Mouse (Mus musculus): Measurements from ENCODE around the gene Slc17a9. TPM values are rescaled to one million over a fixed set of nuclear protein-coding genes. Genes with fewer than 3 reads are reported as not detected.

Gene Slc17a9
- 1 to 10 TPM in 1 of 4 experiments, under 1 TPM in 3; 0.29 to 1.0 (median 0.71) TPM for total RNA-seq (2022)

DNA sequence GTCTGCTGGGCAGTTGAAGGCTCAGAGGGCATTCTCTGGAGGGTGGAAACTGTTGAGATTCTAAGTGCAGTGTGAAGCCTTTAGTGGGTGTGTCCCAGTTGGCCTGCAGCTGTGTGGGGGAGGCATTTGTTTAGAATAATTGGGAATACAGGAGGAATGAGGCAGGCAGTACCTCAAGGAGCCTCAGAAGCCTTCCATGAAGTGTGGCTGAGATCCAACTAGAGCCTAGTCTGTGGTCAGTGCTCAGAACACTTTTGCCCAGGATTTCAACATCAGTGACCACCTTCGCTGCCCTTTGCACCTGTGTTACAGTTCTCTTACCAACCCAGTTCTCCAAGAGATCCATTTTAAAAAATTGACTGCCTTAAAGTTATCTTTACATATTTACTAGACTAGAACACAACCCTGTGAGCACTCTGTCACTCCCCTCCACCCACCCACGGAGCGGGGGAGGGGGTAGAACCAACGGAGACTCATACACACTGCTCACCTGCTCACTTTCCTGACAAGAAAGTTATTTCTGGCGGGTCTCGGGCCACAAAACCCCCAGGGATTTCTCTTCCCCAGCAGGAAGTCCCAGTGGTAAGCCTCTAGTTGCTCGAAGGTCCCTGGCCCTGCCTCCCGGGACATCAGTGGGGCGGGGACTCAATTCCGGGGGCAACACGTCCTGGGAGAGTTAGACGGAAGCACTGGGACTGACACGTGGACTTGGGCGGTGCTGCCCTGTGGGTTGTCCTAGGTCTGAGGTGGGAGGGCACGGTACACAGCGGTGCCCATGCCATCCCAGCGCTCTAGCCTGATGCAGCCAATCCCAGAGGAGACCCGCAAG, at the start of gene Slc17a9:
Gene Slc17a9 (plus strand): TSS at position 679 of the 829 bp plus-strand sequence.
- DNase-seq (ENCODE audit: low spot score in 2 of 2), result no peak

DNA sequence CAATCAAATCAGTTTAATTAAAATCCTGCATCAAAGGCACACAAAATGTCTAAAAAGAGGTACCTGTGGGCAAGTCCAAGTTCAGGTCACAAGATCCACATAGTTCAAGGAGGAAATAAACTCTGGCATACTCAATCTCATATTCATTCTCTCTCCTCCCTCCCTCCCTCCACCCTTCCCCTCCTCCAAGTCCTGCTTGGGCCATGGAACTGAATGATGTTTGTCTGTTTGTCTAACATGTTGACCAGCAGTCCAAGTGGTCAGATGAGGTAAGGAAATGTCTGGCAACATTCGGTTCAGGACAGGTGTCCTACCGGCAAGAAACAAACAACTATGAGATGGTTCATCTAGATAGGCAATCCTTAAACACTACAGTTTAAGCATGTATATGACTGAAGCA, 48.4 kb upstream of the Slc17a9 start:
- no peak for DNase-seq (ENCODE audit: low spot score in 2 of 2)

DNA sequence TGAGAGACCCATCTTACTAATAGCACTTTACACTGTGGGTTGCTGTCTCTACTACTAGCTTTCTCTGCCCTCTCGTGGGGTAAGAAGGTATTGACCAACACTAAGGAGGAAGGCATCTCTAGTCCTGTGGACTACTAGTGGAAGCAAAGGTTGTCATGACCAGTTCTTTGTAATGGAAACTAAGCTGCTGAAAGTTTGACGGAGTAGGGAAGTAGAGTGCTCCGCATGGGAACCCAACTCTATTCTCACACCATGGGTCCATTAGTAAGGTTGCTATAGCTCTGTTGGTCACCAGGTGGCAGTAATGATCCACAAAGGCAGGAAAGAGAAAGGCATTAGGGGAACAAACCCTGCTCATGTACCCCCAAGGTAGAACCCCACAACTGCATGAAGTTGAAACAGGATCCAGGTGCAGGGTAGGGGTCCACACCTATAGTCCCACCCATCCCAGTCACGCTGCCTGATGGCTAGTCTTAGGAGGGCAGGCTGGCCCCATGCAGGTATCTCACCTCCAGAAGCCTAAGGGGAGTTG, 46.4 kb upstream of the Slc17a9 start:
- peak; percentile 51 to 72 for DNase-seq (ENCODE audit: low spot score in 2 of 2)

DNA sequence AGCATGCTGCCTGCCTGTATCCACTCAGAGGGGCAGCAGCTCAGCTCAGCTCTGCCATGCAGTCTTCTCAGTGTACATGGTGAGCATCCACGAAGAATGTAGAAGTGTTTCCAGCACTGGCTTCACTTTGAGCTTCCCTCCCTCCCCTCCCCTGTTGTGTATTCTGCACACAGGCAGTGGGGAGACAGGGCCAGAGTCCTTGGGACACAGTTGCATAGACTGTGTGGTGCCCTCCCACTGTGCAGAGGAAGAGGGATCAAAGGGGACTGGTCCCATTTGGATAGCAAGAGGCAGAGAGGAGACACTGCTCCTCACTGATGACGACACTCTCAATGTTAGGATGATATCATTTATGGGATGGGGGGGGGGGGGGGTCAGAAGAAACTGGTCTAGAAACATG, 43.8 kb upstream of the Slc17a9 start:
- no peak for DNase-seq (ENCODE audit: low spot score in 2 of 2)

DNA sequence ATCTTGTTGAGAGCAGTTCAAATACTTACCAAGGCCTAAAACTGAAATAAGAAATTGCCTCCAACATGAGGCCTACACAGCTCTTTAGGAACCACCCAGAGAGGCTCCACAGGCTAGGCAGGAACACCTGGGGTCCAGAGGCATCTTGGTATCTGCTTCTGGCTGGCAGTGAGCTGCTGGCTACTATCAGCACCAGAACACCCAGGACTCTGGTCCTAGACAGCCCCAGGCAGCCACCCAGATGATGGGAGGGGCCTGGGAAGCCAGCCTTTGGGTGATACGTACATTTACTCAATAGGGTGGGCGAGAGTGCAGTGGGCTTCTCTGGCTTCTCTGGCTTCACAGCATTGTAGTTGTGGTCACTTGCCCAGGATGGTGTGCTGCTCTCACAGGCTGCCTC, 41.5 kb upstream of the Slc17a9 start:
- no peak for DNase-seq (ENCODE audit: low spot score in 2 of 2)

DNA sequence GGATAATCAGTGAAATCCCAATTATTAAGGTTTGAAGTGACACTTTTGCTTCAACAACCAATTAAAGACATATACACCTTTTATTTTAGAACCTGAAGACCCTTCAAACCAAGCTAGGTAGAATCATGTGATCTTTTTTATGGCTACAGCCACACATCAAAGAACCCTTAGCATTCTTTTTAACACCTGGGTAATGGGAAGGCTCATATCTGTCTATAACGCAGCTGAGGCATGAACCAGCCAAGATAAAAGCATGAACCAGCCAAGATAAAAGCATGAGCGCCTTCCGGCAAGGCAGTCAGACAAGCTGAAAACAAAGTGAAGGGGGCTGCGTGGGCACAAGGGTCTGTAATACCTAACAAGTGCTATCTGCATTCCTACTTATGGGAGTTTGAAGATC, 41.0 kb upstream of the Slc17a9 start:
- DNase-seq (ENCODE audit: low spot score in 2 of 2), result no peak

DNA sequence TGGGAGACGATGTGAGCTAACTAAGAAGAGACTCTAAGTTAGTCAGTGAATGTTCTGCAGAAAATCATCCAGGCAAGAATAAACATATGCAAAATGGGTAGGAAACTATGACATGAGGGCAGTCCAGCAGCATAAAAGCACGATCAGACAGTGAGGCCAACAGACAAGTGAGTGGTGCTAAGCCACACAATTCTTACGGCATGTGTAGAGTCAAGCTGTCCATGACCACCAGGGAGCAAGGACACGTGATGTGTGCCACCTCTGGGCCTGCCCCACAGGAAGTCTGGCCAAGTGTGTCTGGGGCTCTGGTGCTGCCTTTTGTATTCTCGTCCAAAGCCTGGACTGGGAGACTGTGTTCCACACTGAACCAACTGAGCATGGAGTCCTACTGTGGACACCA, 35.2 kb upstream of the Slc17a9 start:
- DNase-seq (ENCODE audit: low spot score in 2 of 2), result no peak

DNA sequence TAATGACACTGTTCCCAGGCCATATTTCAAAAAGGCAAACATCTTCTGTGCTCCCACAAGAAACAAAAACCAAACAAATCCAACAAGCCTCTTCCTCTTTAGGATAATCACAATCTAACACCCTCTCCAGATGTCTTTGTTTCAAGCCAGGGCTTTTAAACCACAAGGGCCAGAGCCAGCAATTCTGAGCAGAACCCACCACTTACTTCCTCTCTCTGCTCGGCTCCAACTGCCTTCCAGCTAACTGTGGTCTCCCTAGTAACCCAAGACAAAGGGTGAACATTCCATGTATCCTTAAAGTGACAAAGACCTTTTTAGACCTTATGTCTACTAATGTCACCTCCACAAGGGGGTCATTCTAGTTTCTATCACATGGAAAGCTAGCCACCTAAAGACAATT, 32.4 kb upstream of the Slc17a9 start:
- no peak for DNase-seq (ENCODE audit: low spot score in 2 of 2)

DNA sequence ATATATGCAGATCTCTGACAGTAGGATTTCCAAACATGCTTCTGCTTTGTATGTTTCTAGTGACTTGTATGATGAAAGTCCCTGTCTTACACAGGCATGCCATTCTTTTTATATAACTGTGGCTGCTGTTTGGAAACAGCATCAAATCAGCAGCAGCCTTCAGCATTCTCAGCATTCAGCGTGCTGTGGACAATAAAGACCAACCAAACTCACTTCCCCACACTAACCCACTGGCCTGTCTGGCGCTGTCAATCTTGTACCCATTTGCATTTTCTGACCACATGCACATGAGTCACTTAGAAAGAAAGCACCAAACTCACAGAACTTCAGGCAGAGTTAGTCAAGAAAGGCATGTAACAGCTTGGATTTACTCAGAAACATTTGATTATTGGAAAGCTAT, 29.9 kb upstream of the Slc17a9 start:
- no peak for DNase-seq (ENCODE audit: low spot score in 2 of 2)

DNA sequence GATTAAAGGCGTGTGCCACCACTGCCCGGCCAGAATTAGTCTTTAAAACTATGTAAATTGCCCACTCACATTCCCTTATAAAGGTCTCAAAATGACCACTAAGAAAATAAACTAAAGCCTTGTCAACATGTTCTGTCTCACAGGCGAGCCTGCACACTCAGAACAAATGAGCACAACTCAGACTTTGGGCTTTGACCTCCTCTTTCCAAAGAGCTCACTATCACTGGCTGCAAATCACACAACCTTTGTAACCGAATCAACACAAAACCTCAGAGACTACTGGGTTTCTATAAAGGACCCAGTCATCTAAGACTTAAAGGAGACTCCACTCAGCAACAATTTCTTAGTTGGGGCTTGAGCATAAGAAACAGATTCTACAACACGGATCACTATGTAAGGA, 24.6 kb upstream of the Slc17a9 start:
- DNase-seq (ENCODE audit: low spot score in 2 of 2), result no peak

DNA sequence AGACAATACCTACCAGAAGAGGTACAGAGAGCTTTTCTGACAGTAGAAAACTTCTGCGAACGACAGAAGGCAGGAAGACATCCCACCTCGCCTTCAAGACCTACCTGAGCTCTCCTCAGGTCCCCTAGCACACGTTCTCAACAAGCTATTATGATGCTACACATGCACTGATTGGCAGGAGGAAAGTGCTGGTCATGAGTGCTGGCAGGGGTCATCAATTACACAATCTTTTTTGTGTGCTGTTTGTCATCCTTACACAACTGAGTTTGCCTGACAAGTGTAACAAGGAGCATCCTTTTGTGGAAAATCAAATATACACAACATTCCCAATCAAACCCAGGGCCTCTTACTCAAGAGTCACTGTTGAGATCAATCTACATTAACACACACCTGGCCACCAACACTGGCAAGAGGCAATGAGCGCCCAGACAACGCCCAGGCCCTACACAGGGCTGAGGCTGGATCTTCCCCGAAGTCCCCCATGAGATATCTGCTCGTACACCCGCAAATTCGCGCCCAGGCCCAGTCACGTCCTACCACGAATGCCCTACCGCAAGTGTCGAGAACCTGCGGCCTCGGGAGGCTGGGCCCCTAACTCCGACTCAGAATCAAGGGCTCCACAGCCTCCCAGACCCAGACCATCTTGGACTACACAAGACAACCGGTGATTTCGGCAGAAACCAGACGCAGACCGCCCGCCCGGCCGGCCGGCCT, 23.9 kb upstream of the Slc17a9 start:
- DNase-seq (ENCODE audit: low spot score in 2 of 2), result no peak

DNA sequence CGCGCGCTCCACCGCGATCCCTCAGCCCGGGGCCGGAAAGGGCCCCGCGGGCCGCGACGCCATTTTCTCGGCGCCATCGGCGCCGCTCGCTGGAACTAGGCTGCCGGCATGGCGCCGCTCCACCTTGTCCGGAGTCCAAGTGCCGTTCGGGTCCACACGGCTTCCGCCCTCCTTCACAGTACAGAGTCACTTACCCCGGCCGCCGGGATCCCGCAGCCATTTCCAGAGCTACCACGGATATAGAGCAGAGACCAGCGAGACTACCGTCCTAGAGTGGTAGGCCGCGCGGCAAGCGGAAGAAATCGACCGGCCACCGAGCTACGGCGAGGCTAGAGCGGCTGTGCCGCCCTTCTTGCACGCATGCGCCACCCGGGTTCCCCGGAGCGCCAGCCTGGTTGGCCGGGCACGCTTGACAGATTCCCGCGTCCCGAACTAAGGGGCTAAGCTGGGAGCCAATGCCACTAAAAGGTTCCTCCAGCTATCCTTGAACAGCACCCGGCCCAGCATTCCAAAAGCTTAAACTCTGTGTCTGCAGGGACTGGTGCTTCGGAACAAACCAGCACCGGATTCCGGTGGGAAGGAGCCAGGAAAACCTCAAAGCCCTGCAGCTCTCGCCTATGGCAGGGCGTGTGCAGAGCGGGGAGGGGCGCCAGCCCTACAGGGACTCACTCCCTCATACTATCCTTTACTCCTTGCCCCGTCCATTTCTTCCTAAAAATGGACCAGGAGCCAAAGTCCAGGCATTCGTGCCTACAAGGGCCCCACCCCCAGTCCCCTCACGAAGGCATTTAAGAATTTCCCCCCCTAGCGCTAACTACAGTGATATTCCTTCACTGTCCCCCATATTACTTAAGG, 23.1 kb upstream of the Slc17a9 start:
- DNase-seq (ENCODE audit: low spot score in 2 of 2), result peak; percentile 86 to 88

DNA sequence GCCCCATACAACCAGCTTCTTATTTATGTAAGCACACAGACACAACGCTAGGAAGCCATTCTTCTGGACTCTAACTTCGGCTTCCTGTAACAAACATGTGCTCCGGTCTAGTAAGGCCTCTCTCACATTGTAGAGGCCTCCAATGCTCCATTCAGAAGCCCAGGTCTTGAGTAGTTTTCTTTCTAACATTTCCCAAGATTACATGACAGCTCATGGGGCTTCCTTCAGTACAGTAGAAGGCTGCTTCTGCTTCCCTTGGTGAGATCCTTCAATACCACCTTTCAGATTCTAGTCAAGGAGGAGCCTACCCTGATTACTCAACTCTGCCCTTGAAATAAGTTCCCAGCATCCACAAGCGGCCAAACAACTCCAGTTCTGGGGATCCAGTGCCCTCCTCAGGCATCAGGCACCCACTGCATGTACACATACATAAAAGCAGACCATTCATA, 22.3 kb upstream of the Slc17a9 start:
- no peak for DNase-seq (ENCODE audit: low spot score in 2 of 2)

DNA sequence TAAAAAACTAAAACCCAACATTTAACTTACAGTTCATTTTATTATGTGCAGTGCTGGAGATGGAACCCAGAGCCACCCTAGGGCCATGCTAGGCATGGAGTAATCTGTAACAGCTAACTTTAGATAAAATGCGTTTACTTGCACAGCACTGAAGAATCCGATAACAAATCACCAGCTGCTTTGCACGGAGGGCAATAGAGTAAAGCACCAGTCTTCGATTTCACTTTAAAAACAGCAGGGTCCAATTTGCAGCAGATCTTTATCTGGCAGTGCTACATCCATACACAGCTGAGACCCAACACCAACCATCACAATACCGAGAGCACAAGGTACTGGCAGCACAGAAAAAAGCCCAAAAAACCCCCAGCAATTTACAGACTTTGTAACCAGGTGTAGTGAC, 21.9 kb upstream of the Slc17a9 start:
- no peak for DNase-seq (ENCODE audit: low spot score in 2 of 2)

DNA sequence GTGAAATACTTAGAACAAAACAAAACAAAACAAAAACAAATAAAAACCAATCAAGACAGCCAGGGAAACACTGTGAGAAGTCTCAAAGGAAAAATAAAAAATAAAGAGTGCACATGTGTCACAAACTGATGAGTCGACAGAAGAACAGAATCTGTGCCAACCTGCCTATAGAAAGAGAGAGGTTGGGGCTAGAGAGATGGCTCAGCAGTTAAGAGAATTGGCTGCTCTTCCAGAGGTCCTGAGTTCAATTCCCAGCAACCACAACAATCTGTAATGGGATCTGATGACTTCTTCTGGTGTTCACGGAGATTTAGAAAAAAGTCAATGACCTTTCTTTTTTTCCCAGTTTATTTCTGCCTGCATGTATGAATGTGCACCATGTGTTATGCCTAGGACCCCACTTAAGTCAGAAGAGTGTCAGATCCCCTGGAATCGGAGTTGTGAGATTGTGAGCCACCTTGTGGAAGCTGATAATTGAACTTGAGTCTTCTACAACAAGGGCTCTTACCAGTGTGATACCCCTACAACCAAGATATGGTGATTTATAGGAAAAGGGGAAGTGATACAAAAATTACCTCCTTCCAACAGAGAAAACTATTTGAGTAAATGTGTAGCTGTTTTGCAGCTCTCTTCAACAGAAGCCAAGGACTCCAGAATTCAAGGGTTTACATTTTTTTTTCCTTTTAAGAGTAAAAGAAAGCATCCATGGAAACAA, 21.3 kb upstream of the Slc17a9 start:
- DNase-seq (ENCODE audit: low spot score in 2 of 2), result no peak

DNA sequence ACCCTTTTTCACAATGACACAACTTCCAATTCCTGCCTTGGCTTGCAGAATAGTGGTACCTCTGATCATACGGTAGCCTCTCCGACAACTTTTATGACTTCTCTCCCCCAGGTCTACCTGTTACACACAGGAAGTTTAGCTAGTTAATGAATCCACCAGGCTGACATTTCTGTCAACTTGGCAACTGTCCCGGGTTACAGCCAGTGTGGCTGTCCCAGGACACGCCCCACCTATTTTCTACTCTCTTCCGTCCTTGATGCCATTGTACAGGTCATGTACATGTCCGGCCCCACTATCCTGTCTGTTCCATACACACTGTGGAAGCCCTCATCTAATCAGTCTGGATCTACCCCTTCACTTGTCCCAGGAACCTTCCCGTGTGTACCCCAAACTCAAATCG, 20.5 kb upstream of the Slc17a9 start:
- no peak for DNase-seq (ENCODE audit: low spot score in 2 of 2)

DNA sequence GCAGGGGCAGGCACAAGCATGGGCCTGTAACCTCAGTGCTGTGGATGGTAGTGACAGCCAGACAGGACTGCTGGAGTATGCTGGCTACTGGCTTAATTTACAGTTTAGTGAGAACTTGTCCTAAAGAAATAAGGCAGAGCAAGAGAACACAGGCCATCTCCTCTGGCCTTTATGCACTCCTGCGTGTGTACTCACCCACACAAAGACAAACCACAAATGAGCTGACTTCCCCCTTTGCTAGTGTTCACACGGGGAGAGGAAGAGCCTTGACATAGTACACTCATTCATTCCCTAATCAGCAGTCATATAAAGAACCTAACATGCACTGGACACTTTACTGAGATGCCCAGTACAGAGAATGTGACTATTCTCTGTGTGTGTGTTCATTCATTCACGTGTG, 20.0 kb upstream of the Slc17a9 start:
- DNase-seq (ENCODE audit: low spot score in 2 of 2), result no peak

DNA sequence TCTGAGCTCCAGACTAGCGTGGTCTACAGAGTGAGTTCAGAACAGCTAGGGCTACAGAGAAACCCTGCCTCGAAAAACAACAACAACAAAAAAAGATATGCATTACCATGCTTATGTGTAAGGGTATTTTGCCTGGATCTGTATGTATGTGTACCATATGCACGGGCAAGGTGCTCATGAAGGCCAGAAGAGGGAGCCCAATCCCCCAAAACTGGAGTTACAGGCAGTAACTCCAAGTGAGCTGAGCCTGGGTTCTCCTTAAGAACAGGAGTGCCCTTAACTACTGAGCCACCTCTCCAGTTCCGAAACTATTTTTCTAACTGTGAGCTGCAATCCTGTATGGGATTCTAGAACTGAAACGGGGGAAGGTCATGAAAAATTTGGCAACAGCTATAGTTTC, 19.1 kb upstream of the Slc17a9 start:
- no peak for DNase-seq (ENCODE audit: low spot score in 2 of 2)

DNA sequence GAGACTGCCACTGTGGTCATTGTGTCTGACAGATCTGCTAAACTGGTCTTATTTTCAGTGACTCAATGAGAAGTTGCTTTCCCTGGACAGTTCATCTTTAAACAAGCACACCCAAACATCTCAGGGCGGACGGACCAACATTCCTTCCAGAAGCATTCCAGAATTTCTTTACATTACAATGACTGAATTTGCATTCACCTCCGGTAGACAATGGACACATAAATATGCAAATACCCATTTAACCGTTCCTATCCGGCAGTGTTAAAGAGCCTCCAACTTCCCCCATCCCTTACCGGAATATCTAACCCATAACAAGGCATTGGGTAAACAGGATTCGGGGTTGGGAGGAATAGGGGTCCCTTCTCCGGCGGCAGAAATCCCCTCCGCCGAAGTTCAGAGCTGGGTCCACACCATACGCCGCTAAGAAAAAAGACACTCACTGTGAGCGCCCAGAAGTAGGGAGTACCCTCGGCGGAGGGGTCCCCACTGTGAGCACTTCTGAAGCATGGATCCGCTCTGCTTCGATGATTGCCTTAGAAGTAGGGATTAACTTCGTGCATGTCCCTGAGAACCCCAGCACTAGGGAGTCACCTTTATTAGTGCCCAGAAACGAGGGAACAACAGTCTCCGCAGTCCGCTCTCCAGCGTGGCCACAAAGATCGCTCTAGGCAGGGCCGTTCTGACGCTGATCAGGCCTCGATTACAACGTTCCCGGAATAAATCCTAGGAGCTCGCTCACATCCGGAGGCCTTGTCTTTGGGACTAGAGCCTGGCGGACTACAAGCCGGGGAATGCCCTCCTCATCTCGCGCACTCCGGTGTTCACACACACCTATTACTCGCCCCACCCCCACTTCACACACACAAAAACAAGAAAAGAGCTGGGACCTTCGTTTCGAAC, 15.8 kb upstream of the Slc17a9 start:
- DNase-seq (ENCODE audit: low spot score in 2 of 2), result no peak

DNA sequence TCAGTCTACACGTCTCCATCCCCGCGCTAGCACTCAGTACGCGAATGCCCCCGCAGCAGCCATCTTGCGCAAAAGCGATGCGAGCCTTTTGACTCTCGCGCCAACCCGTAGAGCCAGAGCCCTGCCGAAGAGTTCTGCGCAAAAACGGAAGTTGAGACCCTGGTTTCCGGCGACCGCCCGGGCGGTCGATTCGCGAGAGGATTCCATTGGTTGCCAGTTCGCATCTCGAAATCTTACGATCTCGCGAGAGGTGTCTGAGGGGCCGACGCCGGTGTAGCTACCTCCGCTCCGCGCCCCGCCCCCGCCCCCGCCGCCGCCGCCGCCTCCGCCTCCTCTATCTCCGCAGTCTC, 15.2 kb upstream of the Slc17a9 start, which contains the start of the genes Dido1 and Gid8:
Gene Dido1 (minus strand): TSS at position 77 of the 350 bp plus-strand sequence.
Gene Gid8 (plus strand): TSS at position 195 of the 350 bp plus-strand sequence.
- peak; percentile 93 to 95 for DNase-seq (ENCODE audit: low spot score in 2 of 2)
